Mouse (Mus musculus) cerebellum, adult 11 months (tissue): ENCODE data around the gene Hoxb4.

Source experiments
- DNase-seq: peaks from one replicate; pipeline ENCODE4 v3.0.0; 2022

Gene Hoxb4

DNA sequence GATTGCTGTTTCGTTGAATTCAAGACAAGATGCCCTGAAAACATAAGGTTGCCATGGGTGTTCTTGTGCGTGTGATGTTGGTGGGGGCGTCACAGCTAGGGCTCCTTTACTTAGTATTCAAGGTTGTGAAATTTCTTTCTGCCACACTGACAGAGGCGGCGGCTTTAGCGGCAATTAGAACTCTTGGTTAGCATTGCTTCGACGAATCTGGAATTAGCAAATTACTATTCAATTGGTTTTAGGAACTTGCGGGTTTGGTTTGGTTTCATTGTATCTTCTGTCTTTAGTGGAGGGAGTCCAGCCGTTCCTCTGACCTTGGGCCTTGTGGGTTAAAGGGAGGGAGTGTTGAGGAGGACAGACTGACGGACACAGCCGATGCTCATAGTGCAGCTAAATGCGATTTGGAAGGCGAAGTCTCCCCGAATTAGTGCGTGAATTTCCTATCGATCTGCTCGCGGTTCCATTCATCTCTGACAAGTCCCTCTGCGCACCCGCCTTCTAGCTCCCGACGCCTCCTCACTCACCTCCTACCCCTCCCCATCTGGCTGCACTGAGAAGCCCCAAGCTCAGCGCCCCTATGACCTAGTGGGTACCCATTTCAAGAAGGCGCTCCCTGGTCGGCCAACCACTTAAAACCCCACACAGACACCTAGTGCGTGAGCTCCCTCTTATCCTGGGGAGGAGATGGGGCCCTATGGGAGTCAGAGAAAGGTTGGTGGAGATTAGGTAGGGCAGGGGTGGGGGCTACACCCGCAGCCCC, at the start of gene Hoxb4:
Hoxb4 (plus strand) TSS at position 660 of the 760 bp plus-strand sequence.
- no peak for DNase-seq

DNA sequence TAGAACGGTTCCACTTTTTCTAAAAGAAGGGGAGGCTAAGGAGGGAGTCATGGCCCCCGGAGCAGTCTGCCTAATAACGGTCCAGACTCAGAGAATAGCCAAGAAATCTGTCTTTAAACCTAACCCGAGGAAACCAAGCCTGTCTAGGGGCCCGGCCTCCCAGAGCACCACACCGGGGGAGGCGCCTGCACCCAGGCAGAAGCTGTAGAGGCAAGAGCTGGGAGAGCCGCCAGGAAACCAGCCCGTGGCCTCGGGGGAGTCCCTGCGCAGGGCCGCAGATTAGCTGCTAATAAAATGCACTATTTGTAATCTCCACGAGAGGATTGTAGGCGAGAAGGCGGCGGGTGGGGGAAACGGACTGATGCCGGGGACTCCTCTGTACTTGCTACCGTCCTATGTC, 48.2 kb upstream of the Hoxb4 start:
- no peak for DNase-seq

- no peak for DNase-seq
These were observed 47.0 kb upstream of the Hoxb4 start, which contains the start of gene Hoxb9 for GRCm38 (mm10) chr11:96270996-96271540. TSS of gene Hoxb9 (plus strand) at chr11:96271457.

- no peak for DNase-seq
These were observed 46.5 kb upstream of the Hoxb4 start for GRCm38 (mm10) chr11:96271541-96272011.

DNA sequence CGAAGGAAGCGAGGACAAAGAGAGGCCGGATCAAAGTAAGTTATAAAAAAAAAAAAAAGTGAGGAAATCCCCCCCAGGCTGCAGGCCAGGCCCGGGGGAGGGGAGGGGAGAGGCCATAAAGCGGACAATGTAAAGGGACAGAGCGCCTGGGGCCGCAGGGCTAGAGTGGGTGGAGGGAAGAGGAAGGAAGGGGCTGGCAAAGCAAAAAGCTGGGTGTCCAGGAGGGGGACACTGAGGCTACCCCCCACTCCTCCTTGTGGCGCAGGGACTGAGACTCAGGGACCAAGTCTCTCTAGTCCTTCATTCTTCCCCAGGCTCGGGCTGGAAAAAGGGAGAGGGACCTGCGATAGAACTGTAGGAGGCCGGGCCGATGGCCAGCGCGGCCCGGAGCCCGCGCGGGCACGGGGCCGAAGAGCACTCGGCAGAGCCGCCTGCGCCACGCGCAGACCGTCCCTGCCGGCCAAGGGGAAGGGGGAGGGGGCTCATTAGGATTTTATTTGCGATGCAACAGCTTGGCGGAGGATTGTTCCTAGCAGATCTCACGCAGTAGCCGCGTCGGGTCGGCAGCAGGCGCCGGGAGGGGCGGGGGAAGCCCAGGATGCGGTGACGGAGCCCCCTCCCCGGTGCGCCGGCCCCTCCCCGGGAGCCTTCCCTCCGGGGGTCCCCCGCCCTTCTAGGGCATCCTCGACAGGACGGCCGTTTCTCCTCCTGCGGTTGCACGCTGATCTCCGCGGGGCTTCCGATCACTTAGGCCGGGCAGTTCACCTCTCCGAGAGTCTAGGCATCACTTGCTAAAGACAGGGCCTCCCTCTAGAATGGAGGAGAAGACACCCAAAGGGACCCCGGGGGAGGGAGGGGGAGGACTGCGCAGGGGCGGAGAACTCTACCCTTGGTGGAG, 45.8 kb upstream of the Hoxb4 start:
- DNase-seq: no peak

DNA sequence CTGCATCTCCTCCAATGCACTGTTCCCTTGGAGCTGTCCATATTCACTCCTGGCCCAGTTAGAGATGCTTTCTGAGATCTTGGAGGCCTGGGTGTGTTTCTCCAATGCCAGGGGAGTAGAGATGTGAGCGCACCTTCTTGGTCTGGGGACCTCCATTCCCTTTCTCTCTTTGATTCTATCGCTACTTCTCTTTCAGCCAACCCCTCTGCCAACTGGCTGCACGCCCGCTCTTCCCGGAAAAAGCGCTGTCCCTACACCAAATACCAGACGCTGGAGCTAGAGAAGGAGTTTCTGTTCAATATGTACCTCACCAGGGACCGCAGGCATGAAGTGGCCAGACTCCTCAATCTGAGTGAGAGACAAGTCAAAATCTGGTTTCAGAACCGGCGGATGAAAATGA, 43.6 kb upstream of the Hoxb4 start:
- no peak for DNase-seq

- DNase-seq: no peak
These were observed 42.2 kb upstream of the Hoxb4 start for GRCm38 (mm10) chr11:96275896-96276295.

GRCm38 (mm10) chr11:96277151-96278044, 40.7 kb upstream of the Hoxb4 start:
- no peak for DNase-seq

- DNase-seq: no peak
These were observed 39.7 kb upstream of the Hoxb4 start for GRCm38 (mm10) chr11:96278324-96278723.

GRCm38 (mm10) chr11:96278773-96279172, 39.3 kb upstream of the Hoxb4 start:
- DNase-seq: peak; percentile 77

GRCm38 (mm10) chr11:96279421-96280233, 38.4 kb upstream of the Hoxb4 start:
- DNase-seq: no peak

- DNase-seq: no peak
These were observed 37.4 kb upstream of the Hoxb4 start for GRCm38 (mm10) chr11:96280399-96281378.

DNA sequence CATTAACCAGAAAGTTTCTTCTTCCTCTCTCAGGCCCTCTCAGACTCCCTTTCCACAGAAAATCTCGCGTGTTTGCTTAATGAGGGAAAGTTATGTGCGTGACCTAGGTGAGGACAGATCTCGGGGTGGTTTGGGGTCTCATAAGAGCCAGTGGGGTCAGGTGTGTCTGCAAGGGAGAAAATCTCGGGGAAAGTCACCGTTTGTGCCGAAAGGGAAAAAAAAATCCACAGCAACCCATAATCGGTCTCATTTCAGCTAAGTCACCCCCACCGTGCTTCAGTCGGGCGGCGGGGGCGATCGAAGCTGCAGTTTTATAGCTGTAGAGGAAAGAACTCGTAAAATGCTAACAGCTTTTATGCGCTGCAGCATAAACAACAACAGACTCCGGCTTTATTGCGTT, 36.7 kb upstream of the Hoxb4 start:
- DNase-seq: no peak

DNA sequence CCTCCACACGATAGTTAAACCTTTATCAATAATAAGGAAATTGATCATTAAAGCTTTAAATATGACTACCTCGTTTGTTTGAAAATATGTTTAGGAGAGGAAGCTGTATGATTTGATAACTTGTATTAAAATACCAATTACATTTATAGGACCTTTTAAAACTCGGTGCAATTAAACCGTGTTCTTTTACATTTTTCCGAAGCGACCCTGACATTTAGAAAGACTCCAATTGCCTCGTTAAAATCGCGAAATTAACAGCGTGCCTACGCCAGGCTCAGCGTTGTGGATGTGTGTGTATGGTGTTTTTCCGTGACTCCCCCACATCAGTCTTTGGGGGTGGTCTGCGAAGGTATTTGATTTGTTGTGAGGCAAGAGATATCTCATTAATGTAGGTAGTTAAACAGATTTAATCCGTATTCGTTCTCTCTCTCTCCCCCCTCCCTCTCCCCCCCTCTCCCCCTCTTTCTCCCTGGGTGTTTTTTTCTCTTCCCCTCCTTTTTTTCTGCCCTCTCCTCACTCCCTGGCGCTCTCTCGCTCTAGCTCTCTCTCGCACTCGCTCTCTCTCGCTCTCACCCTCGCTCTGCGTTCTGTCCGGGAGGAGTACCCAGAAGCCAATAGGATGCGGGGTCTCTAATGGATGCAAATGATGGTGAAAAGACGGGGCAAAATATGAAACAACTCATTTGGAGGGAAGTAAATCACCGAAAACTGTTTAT, 36.1 kb upstream of the Hoxb4 start, which contains the start of gene Hoxb8:
Hoxb8 (plus strand) TSS at position 51 of the 716 bp plus-strand sequence.
- DNase-seq: no peak

DNA sequence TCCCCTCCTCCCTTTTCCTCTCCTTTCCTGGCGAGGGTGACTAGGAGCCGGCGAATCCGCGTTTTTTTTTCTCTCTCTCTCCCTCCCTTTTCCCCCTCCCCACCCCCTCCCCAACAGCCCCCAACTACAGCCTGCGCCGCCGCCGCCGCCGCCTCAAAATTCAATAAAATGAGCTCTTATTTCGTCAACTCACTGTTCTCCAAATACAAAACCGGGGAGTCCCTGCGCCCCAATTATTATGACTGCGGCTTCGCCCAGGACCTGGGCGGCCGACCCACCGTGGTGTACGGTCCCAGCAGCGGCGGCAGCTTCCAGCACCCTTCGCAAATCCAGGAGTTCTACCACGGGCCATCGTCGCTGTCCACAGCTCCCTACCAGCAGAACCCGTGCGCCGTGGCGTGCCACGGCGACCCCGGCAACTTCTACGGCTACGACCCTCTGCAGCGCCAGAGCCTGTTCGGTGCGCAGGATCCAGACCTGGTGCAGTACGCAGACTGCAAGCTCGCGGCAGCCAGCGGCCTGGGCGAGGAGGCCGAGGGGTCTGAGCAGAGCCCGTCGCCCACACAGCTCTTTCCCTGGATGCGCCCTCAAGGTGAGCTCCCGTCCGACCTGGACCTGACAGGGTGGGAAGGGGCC, 35.2 kb upstream of the Hoxb4 start:
- no peak for DNase-seq

DNA sequence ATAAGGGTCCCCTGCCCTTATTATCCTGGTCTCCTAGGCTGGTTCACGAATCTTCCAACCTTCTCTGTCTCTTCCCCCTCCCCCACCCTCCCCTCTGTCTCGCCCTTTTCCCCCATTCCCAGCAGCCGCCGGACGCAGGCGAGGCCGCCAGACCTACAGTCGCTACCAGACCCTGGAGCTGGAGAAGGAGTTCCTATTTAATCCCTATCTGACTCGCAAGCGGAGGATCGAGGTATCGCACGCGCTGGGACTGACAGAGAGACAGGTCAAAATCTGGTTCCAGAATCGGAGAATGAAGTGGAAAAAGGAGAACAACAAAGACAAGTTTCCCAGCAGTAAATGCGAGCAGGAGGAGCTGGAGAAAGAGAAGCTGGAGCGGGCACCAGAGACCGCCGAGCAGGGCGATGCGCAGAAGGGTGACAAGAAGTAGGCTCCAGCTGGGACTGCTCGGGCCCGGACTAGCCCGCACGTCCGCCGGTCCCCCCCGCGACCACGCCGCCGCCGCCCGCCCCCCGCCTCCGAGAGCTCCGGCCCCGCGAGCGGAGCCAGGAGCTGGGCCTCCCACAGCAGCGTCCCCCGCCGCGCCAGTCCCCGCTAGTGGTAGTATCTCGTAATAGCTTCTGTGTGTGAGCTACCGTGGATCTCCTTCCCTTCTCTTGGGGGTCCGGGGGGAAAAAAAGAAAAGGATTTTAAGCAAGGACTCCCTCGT, 33.9 kb upstream of the Hoxb4 start:
- no peak for DNase-seq

- no peak for DNase-seq
These were observed 33.0 kb upstream of the Hoxb4 start for GRCm38 (mm10) chr11:96284774-96285734.
